Mouse (Mus musculus) stomach, postnatal 0 days (tissue): ENCODE data around the gene Klf7. TPM values are rescaled to one million over a fixed set of nuclear protein-coding genes. Genes with fewer than 3 reads are reported as not detected.

ENCODE experiments used
- ATAC-seq: fragments of 200-750 bp; cut with Nextera tagmentation; 2 replicates; pipeline ENCODE4 v1.8.0; 2017; ENCODE audit not compliant: low FRiP score, low TSS enrichment
- DNase-seq: peaks from one replicate; pipeline ENCODE4 v3.0.0-alpha.2; 2016; ENCODE audit warnings: low spot score
- H3K27ac ChIP-seq: fragments of 300-500 bp; sonication (generic); replicated peaks from 2 replicates; pipeline ENCODE4 v1.5.1; 2014; ENCODE audit warnings: mild to moderate bottlenecking, control low read depth
- H3K27me3 ChIP-seq: fragments of 300-500 bp; sonication (generic); 2 replicates; pipeline ENCODE4 v1.6.1; 2014; ENCODE audit warnings: low read length; ENCODE audit not compliant: control insufficient read depth, insufficient read depth
- H3K36me3 ChIP-seq: fragments of 300-500 bp; sonication (generic); 2 replicates; pipeline ENCODE4 v1.6.1; 2014; ENCODE audit warnings: low read length, mixed read lengths; ENCODE audit not compliant: control insufficient read depth, insufficient read depth
- H3K4me1 ChIP-seq: fragments of 300-500 bp; sonication (generic); replicated peaks from 2 replicates; pipeline ENCODE4 v1.6.1; 2014; ENCODE audit warnings: antibody characterized with exemption; ENCODE audit not compliant: control insufficient read depth, insufficient read depth
- H3K4me2 ChIP-seq: fragments of 300-500 bp; sonication (generic); replicated peaks from 2 replicates; pipeline ENCODE4 v1.6.1; 2014; ENCODE audit warnings: low read depth, mild to moderate bottlenecking, control low read depth, moderate library complexity
- H3K4me3 ChIP-seq: fragments of 300-500 bp; sonication (generic); 2 replicates; pipeline ENCODE4 v1.5.1; 2014; ENCODE audit warnings: low read depth, low read length, control low read depth
- H3K9ac ChIP-seq: fragments of 300-500 bp; sonication (generic); 2 replicates; pipeline ENCODE4 v1.6.1; 2014; ENCODE audit warnings: mild to moderate bottlenecking, low read length, control low read depth, mixed read lengths
- H3K9me3 ChIP-seq: fragments of 300-500 bp; sonication (generic); 2 replicates; pipeline ENCODE4 v1.6.1; 2016; ENCODE audit warnings: low read length; ENCODE audit not compliant: control insufficient read depth
- CTCF ChIP-seq: IDR thresholded peaks from 2 replicates; pipeline ENCODE4 v1.5.1; 2016; ENCODE audit warnings: antibody characterized with exemption, low read depth, mild to moderate bottlenecking, moderate library complexity
- EP300 ChIP-seq: optimal IDR thresholded peaks from 2 replicates; pipeline ENCODE3; 2016; ENCODE audit warnings: antibody characterized with exemption
- WGBS: fragments of 180-500 bp; shearing (Covaris S2); extraction: QIAGEN DNeasy Blood & Tissue Kit; methylation state at CpG from one replicate; pipeline ENCODE4 v1.1.7; 2014; 5-methylcytosine and 5-hydroxymethylcytosine counted together
- polyA plus RNA-seq: library from polyadenylated mRNA; unstranded; fragments of >200 nt; fragmentation: Nextera tagmentation; extraction: Ambion mirVana; gene quantifications from 2 replicates; pipeline ENCODE4 v1.2.1, GENCODE M21; 2015

Gene Klf7
- polyA plus RNA-seq, 1 experiment from 2014 or later, result 15.4 TPM

GRCm38 (mm10) chr1:64003525-64004291 is 118.4 kb downstream of the Klf7 start:
- H3K27me3 ChIP-seq, result no peaks in the 10 kb centered on the region
- no peak for TF ChIP-seq CTCF
- no peak for TF ChIP-seq EP300
- no peak overlapping the region for H3K27ac ChIP-seq
- no peaks in the 10 kb centered on the region for H3K36me3 ChIP-seq
- WGBS, result 39% methylated on average over 9 of the region's 9 CpGs
- ATAC-seq (no peak), DNase-seq (no peak)
- H3K4me2 ChIP-seq, result no peak overlapping the region
- no peak overlapping the region for H3K4me3 ChIP-seq
- no peak overlapping the region for H3K9ac ChIP-seq
- no peaks in the 10 kb centered on the region for H3K9me3 ChIP-seq
- no peaks in the 10 kb centered on the region for H3K4me1 ChIP-seq

DNA sequence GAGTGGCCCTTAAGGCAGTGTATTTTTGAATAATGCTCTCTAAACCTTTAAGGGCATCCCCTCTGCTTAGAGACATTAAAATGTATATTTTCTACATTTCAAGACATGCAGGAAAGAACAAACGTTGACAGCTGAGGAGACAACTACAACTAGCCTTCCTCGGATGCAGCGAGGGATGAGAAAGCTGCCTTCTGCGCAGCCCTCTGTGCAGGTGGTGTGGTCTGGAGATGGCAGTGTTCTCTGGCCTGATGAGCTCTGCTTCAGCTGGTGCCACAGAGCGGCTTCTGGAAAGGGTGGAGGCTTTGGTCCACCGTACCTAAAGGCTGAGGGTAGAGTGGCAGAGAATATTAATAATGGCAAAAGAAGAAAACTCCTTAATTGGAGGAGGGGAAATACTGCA is 120.0 kb downstream of the Klf7 start:
- DNase-seq (no peak), ATAC-seq (no peak)
- no peak for TF ChIP-seq EP300
- TF ChIP-seq CTCF, result no peak
- no peaks in the 10 kb centered on the region for H3K27me3 ChIP-seq
- H3K36me3 ChIP-seq, result no peaks in the 10 kb centered on the region
- H3K4me1 ChIP-seq, result no peaks in the 10 kb centered on the region
- H3K9me3 ChIP-seq, result no peaks in the 10 kb centered on the region
- H3K27ac ChIP-seq, result no peak overlapping the region
- 89% methylated on average over 6 of the region's 6 CpGs for WGBS
- no peak overlapping the region for H3K4me3 ChIP-seq
- H3K9ac ChIP-seq, result no peak overlapping the region
- no peak overlapping the region for H3K4me2 ChIP-seq

- Histone ChIP-seq H3K4me3 (no peak overlapping the region), H3K27me3 (no peaks in the 10 kb centered on the region), H3K9ac (no peak overlapping the region), H3K4me1 (no peaks in the 10 kb centered on the region), H3K4me2 (no peak overlapping the region), H3K27ac (no peak overlapping the region), H3K36me3 (no peaks in the 10 kb centered on the region), H3K9me3 (no peaks in the 10 kb centered on the region)
- DNase-seq, result no peak
- TF ChIP-seq EP300 (no peak), CTCF (no peak)
- ATAC-seq, result no peak
- 66% methylated on average over 2 of the region's 2 CpGs for WGBS
Observed at GRCm38 (mm10) chr1:64000597-64000996, 121.5 kb downstream of the Klf7 start.

- Histone ChIP-seq H3K9ac (no peak overlapping the region), H3K4me2 (no peak overlapping the region), H3K4me3 (no peak overlapping the region), H3K27me3 (no peaks in the 10 kb centered on the region), H3K36me3 (no peaks in the 10 kb centered on the region), H3K9me3 (no peaks in the 10 kb centered on the region), H3K4me1 (no peaks in the 10 kb centered on the region; the same call in 1 of the 2 replicates), H3K27ac (no peak overlapping the region)
- TF ChIP-seq EP300 (no peak), CTCF (no peak)
- DNase-seq (no peak), ATAC-seq (no peak)
- 80% methylated on average over 8 of the region's 8 CpGs for WGBS
Observed at GRCm38 (mm10) chr1:63999481-63999880, 122.6 kb downstream of the Klf7 start.

- WGBS, result 80% methylated on average over 4 of the region's 4 CpGs
- no peak overlapping the region for H3K9ac ChIP-seq
Observed at GRCm38 (mm10) chr1:63998901-63999300, 123.2 kb downstream of the Klf7 start.

DNA sequence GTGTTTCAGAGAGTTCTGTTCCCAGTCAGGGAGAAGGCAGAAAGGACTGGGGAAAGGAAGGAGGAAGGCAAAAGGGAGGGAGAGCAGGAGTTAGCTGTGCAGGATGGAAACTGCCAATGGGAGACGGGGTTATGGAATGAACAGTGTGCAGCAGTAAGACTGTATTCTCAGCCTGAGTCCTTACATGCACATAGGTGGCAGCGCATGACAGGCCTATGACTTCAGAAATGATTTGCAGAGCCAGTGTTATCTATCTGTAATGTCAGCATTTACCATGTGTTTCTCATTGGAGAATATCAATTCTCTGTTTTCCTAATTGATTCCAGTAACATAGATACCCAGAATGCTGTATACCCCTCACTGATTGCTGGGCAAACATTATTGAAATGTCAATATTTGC is 123.9 kb downstream of the Klf7 start:
- H3K4me3 ChIP-seq, result no peak overlapping the region
- DNase-seq (no peak), ATAC-seq (no peak)
- 66% methylated on average over 2 of the region's 2 CpGs for WGBS
- no peaks in the 10 kb centered on the region for H3K27me3 ChIP-seq
- H3K36me3 ChIP-seq, result no peaks in the 10 kb centered on the region
- TF ChIP-seq EP300, result no peak
- TF ChIP-seq CTCF, result peak; percentile 41
- no peak overlapping the region for H3K9ac ChIP-seq
- no peaks in the 10 kb centered on the region; the same call in 1 of the 2 replicates for H3K4me1 ChIP-seq
- H3K4me2 ChIP-seq, result no peak overlapping the region
- no peak overlapping the region for H3K27ac ChIP-seq
- no peaks in the 10 kb centered on the region for H3K9me3 ChIP-seq

More at GRCm38 (mm10) chr1:63998901-63999300, 123.2 kb downstream of the Klf7 start:
- Histone ChIP-seq H3K36me3 (no peaks in the 10 kb centered on the region), H3K27me3 (no peaks in the 10 kb centered on the region), H3K4me1 (no peaks in the 10 kb centered on the region; the same call in 1 of the 2 replicates), H3K4me3 (no peak overlapping the region), H3K27ac (no peak overlapping the region), H3K9me3 (no peaks in the 10 kb centered on the region), H3K4me2 (no peak overlapping the region)
- TF ChIP-seq CTCF, result no peak
- no peak for TF ChIP-seq EP300
- ATAC-seq, result no peak
- DNase-seq, result no peak
